Mouse (Mus musculus) CD8-positive naive resting alpha-beta T cell, adult 2 months (primary cell): Measurements from ENCODE around the gene Pdk2.

ENCODE experiments used
- DNase-seq, 2 experiments: peaks; one replicate each; pipeline ENCODE4 v3.0.0; 2022; ENCODE audit warnings: low read depth in 2 of 2, low spot score in 2 of 2

Gene Pdk2

GRCm38 (mm10) chr11:95070140-95071107 is 29.3 kb upstream of the Pdk2 start:
- DNase-seq = no peak

GRCm38 (mm10) chr11:95069226-95069957 is 28.2 kb upstream of the Pdk2 start:
- DNase-seq = no peak

- DNase-seq = no peak
Measured at GRCm38 (mm10) chr11:95056768-95057501, 15.8 kb upstream of the Pdk2 start.

- no peak for DNase-seq
Measured at GRCm38 (mm10) chr11:95053062-95053461, 11.9 kb upstream of the Pdk2 start.

- peak; percentile 46 to 62 for DNase-seq
Measured at GRCm38 (mm10) chr11:95046980-95047680, 6.0 kb upstream of the Pdk2 start.

GRCm38 (mm10) chr11:95044185-95044870 is 3.2 kb upstream of the Pdk2 start:
- no peak for DNase-seq

GRCm38 (mm10) chr11:95043608-95044007 is 2.5 kb upstream of the Pdk2 start:
- DNase-seq = no peak

GRCm38 (mm10) chr11:95043060-95043459 is 1.9 kb upstream of the Pdk2 start:
- no peak for DNase-seq

- DNase-seq = peak; percentile 35 to 65
Measured at GRCm38 (mm10) chr11:95042096-95042495, 942 bp upstream of the Pdk2 start.

- DNase-seq = no peak
Measured at GRCm38 (mm10) chr11:95040491-95041138, 539 bp downstream of the Pdk2 start.

GRCm38 (mm10) chr11:95039766-95040165 is 1.4 kb downstream of the Pdk2 start:
- DNase-seq = no peak

- no peak for DNase-seq
Measured at GRCm38 (mm10) chr11:95038818-95039655, 2.1 kb downstream of the Pdk2 start.

GRCm38 (mm10) chr11:95038156-95038817 is 2.9 kb downstream of the Pdk2 start:
- no peak for DNase-seq

GRCm38 (mm10) chr11:95037306-95037705 is 3.8 kb downstream of the Pdk2 start:
- no peak for DNase-seq

- DNase-seq = no peak
Measured at GRCm38 (mm10) chr11:95036521-95036920, 4.6 kb downstream of the Pdk2 start.

- no peak for DNase-seq
Measured at GRCm38 (mm10) chr11:95034902-95035301, 6.3 kb downstream of the Pdk2 start.

GRCm38 (mm10) chr11:95033617-95034016 is 7.5 kb downstream of the Pdk2 start:
- DNase-seq = no peak

- no peak for DNase-seq
Measured at GRCm38 (mm10) chr11:95032945-95033344, 8.2 kb downstream of the Pdk2 start.
